Mouse (Mus musculus): ENCODE results near the gene Ankrd13b.

- no peak for TF ChIP-seq POLR2A (IDR thresholded peaks at IDR 0.05; ENCODE audit: insufficient read depth, low read depth, low read length)
- TF ChIP-seq CTCF (IDR thresholded peaks at IDR 0.05): no peak
Observed at GRCm38 (mm10) chr11:77483043-77483442, 6.4 kb downstream of the Ankrd13b start.
